Mouse (Mus musculus): ENCODE data around the gene Eif4g1.
"Not testable (repeated sequence)": the region's sequence is repeated elsewhere in the genome, so short reads cannot be mapped to it uniquely, and the experiment has no call there.

- not testable (repeated sequence) for TF ChIP-seq CTCF, EP300 (IDR thresholded peaks at IDR 0.05; ENCODE audit: low read depth)
Measured at GRCm38 (mm10) chr16:20668013-20668412, at the start of gene Eif4g1.

Measured in liver, embryonic 14.5 days (tissue).